Mouse (Mus musculus) heart, postnatal 0 days (tissue): ENCODE measurements around the gene Atp6v1g1.

Source experiments
- CTCF ChIP-seq: IDR thresholded peaks from 2 replicates; pipeline ENCODE4 v1.5.1; 2016; ENCODE audit warnings: antibody characterized with exemption, control low read depth, low read depth
- EP300 ChIP-seq: IDR thresholded peaks from 2 replicates; pipeline ENCODE4 v1.6.1; 2016; ENCODE audit warnings: antibody characterized with exemption, low read depth

- TF ChIP-seq EP300 (no peak), CTCF (no peak)
Observed at GRCm38 (mm10) chr4:63503949-63504348, 40.6 kb upstream of the Atp6v1g1 start.
